Mouse (Mus musculus): ENCODE data around the gene Ift80. TPM values are rescaled to one million over a fixed set of nuclear protein-coding genes. Genes with fewer than 3 reads are reported as not detected.
"Not testable (repeated sequence)": the region's sequence is repeated elsewhere in the genome, so short reads cannot be mapped to it uniquely, and the experiment has no call there.

Gene Ift80
- polyA plus RNA-seq, 1 experiment from 2014 or later, result 96.4 TPM

DNA sequence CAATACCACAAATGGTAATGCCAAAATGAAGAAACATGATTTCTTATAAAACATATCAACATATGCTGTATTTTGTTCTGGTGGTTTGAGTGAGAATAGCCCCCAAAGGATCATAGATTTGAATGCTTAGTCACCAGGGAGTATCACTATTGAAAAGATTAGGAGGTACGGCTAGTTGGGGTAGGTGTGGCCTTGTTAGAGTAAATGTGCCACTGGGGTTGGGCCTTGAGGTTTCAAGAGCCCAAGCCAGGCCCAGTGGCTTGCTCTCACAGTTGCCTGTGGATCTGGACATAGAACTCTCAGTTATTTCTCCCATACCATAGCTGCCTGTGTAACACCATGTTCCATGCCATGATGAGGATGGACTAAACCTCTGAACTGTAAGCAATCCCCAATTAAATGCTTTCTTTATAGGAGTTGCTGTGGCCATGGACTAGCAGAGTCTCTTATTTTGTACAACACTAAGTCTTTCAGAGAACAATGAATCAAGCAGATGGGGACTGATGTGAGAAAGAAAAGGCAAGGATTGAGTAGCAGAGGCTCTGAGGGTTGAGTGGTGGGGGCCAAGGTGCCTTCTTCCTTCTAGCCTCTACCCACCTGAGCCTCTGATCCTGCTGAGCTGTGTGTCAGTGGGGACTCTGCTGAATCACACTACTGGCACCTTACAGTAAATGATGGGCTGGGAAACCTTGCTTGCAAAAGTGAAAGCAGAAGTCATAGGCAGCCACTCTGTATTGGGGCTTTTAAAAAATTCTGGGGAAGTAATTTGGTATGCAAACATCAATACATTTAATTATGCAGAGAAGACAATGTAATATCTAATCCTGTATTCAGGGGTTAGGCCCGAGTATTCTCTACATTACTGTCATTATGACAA is 99.2 kb downstream of the Ift80 start:
- no peak for ATAC-seq
- POLR2A ChIA-PET, result interaction anchor here (0.6 to 1.2 kb wide), 3 partner anchors 7 to 66 kb away, joined by 3 to 4 read pairs (median 3); no protein-coding TSS in a partner anchor

DNA sequence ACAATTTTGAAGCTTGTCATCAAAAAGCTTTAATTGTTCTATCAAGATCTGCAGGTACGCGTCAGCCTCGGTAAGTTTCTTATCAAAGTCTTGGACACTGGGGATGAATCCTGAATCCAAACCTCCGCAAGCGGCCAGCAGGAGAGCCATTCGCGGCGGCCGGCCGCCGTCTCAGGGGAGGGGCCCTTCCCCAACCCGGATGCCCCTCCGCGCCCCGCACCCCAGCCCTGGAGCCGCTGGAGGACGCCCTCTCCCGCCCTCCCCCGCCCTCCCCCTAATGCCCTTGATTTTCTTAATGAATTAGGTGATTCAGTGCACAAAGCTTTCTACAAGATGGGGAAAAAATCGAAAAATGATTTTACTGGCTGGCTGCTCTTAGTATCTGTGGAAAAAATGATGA is 101.7 kb downstream of the Ift80 start:
- POLR2A ChIA-PET; ATAC-seq; in situ Hi-C loops (cut with MboI; ENCODE audit: low pct_unique_long_range_greater_than_20kb); DNase-seq (ENCODE audit: low read depth, low spot score); CTCF ChIA-PET; H3K27me3 ChIP-seq: not testable (repeated sequence)

More for the DNA sequence above, 99.2 kb downstream of the Ift80 start:
- DNase-seq (ENCODE audit: low read depth, low spot score), result no peak
- in situ Hi-C loops (cut with MboI; ENCODE audit: low pct_unique_long_range_greater_than_20kb), result no loop called here
- CTCF ChIA-PET, result interaction anchor here (1.2 kb wide), 1 partner anchor 9 kb away, joined by 4 read pairs; no protein-coding TSS in a partner anchor
- no peak for TF ChIP-seq CTCF (IDR thresholded peaks at IDR 0.05)
- no peaks in the 10 kb centered on the region for H3K27me3 ChIP-seq

DNA sequence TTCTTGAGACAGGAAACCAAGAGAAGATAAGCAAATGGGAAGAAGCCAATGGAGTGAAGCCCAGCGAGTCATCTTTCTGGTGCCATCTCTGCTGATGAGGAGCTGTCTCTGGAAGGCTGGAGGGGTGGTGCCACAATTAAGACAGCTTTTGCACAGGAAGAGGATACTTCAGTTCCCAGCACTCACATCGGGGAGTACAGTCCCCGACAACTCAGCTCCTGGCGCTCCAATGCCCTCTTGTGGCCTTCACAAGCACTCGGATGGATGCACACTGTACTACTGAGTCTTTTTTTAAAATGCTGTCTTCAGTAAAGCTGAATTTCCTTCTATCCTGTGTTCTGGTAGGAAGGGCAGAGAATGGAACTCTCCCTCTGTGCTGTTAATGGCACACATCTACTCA is 107.2 kb downstream of the Ift80 start:
- no peaks in the 10 kb centered on the region for H3K27me3 ChIP-seq
- ChIA-PET POLR2A (interaction anchor here (1.2 to 1.4 kb wide), 2 partner anchors 9 kb away, joined by 3 to 4 read pairs; no protein-coding TSS in a partner anchor), CTCF (interaction anchor here (0.8 to 3.8 kb wide), 6 partner anchors 11 to 180 kb away, joined by 3 to 16 read pairs (median 4); no protein-coding TSS in a partner anchor)
- ATAC-seq (no peak), DNase-seq (ENCODE audit: low read depth, low spot score) (no peak)
- in situ Hi-C loops (cut with MboI; ENCODE audit: low pct_unique_long_range_greater_than_20kb), result no loop called here
- TF ChIP-seq CTCF (IDR thresholded peaks at IDR 0.05), result peak; percentile 51

DNA sequence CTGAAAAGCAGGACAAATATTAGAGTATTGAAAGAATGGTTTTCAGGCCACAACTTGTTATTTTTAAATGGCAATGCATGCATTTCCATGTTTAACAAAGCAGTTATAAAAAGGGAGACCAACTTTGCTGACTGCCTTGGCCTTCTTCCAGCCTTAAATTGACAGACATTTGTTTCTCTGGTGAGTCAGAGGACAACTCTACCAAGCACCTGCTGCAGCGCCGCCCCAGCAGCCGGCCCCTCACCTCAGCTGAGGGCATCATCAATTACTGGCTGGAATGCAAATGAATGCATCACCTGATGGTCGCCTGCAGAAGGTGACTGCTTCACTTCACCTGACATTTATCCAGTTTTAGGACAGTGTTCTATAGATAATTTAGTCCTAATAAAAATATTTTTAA is 108.9 kb downstream of the Ift80 start:
- POLR2A ChIA-PET, result no interaction called here
- no peaks in the 10 kb centered on the region for H3K27me3 ChIP-seq
- CTCF ChIA-PET, result interaction anchor here (2.5 to 3.8 kb wide), 2 partner anchors 13 to 20 kb away, joined by 8 to 16 read pairs; no protein-coding TSS in a partner anchor
- no peak for TF ChIP-seq CTCF (IDR thresholded peaks at IDR 0.05)
- ATAC-seq (no peak), DNase-seq (ENCODE audit: low read depth, low spot score) (no peak)
- in situ Hi-C loops (cut with MboI; ENCODE audit: low pct_unique_long_range_greater_than_20kb), result no loop called here

DNA sequence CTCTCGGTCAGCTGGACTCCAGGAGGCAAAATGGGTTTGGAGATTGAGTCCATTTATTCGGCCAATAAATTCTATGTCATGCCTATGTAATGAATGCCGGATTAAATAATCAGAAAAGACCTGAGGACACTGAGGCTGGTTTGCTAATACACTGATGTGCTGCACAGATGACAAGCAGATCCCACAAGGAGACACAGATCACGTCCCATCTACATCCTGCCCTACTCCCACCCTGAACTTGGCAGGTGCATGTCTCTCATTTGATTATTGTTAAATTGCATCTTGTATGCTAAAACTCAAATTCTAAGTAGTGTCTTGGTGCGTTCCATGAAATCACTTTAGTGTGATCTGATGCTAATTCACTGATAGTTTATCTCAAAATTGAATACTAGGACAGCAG is 117.5 kb downstream of the Ift80 start:
- ChIA-PET POLR2A (no interaction called here), CTCF (no interaction called here)
- in situ Hi-C loops (cut with MboI; ENCODE audit: low pct_unique_long_range_greater_than_20kb), result no loop called here
- peaks cover 9% of the 10 kb centered on the region for H3K27me3 ChIP-seq
- DNase-seq (ENCODE audit: low read depth, low spot score), result no peak
- TF ChIP-seq CTCF (IDR thresholded peaks at IDR 0.05), result no peak
- ATAC-seq, result no peak

DNA sequence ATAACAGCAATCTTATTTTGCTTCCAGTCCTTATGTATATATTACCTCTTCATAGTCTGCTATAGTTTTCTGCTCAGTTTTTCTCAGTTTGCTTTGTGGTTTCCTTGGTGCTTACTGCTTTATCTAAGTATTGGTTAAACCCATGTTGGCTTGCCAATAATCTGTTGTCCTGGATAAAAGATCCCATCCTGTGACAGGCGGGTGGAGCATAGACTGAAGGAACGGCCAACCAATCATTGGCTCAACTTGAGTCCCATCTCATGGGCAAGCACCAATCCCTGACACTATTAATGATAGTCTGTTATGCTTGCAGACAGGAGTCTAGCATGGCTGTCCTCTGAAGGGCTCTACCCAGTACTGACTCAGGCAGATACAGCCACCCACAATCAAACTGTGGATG is 130.3 kb downstream of the Ift80 start:
- POLR2A ChIA-PET, result no interaction called here
- ATAC-seq, result no peak
- TF ChIP-seq CTCF (IDR thresholded peaks at IDR 0.05), result no peak
- in situ Hi-C loops (cut with MboI; ENCODE audit: low pct_unique_long_range_greater_than_20kb), result no loop called here
- no peak for DNase-seq (ENCODE audit: low read depth, low spot score)
- H3K27me3 ChIP-seq, result peaks cover 50% of the 10 kb centered on the region
- CTCF ChIA-PET, result no interaction called here

DNA sequence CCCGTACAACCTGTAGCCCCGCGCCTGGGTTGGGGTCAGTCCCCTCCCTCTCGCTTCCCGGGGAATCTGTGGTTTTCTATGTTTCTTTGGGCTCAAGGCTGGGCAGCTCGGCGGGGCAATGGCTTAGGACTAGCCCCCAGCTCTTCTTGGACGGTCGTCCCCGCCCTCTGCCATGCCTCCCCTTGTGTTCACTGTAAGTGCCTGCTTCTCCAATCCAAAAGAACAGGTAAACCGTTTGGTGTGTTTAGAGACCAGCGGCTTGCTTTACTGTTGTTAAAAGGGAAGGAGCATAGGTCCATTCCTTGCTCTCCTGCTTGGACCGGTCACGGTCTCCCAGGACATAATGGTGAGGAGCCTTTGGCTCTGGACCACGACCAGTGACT is 133.8 kb downstream of the Ift80 start:
- TF ChIP-seq CTCF (IDR thresholded peaks at IDR 0.05), result no peak
- in situ Hi-C loops (cut with MboI; ENCODE audit: low pct_unique_long_range_greater_than_20kb), result no loop called here
- peaks cover 76% of the 10 kb centered on the region for H3K27me3 ChIP-seq
- POLR2A ChIA-PET, result no interaction called here
- no peak for DNase-seq (ENCODE audit: low read depth, low spot score)
- no peak for ATAC-seq
- CTCF ChIA-PET, result interaction anchor here (0.9 to 1.5 kb wide), 2 partner anchors 12 to 82 kb away, joined by 3 read pairs; no protein-coding TSS in a partner anchor

DNA sequence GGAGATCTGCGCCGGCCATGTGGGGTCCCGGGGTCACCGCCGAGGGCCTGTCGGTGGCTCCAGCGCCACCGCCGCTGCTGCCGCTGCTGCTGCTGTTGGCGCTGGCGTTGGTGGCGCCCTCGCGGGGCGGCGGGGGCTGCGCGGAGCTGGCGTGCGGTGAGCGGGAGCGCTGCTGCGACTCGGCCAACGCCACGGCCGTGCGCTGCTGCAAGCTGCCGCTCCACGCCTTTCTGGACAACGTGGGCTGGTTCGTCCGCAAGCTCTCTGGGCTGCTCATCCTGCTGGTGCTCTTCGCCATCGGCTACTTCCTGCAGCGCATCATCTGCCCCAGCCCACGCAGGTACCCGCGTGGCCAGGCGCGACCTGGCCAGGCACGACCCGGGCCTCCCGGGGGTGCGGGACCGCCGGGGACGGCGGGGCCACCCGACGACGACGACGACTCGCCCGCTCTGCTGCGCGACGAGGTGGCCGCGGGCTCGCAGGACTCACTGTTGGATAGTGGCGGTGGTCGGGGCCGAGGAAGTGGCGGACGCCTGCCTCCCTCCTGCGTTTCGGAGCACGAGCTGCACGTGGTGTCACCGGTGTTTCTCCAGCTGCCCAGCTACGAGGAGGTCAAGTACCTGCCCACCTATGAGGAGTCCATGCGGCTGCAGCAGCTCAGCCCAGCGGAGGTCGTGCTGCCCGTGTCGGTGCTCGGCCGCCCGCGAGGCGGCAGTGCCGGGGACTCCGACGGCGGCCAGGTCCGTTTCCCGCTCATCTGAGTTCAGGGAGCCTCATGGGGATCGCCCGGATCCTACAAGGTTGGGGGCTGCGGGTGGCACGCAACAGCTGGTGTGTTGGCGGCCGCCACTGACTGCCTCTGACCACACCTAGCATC is 134.4 kb downstream of the Ift80 start:
- no peak for TF ChIP-seq CTCF (IDR thresholded peaks at IDR 0.05)
- ChIA-PET POLR2A (no interaction called here), CTCF (interaction anchor here (0.7 to 1.5 kb wide), 4 partner anchors 8 to 82 kb away, joined by 3 read pairs; no protein-coding TSS in a partner anchor)
- in situ Hi-C loops (cut with MboI; ENCODE audit: low pct_unique_long_range_greater_than_20kb), result no loop called here
- no peak for DNase-seq (ENCODE audit: low read depth, low spot score)
- peaks cover 77% of the 10 kb centered on the region for H3K27me3 ChIP-seq
- peak; percentile 63 for ATAC-seq

DNA sequence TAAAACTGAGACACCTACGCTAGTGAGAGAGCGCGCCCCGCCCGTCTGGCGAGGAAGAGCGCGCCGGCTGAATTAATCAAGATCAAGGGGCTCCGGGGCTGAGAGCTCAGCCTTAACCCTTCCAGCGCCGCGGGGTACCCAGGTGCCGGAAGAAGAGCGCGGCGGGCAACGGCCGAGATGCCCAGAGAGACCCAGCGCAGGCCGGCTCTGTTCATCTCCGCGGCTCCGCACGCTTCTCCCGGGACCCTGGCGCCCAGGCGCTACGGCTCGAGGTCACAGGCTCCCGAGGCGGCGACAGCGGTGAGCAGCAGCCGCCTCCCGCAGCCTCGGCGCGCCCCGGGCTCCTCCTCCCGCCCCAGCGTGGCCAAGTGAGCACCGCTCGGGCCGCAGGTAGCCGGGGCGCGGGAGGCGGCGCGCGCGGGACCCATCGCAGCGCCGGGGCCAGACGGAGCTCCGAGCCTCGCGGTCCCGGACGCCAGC is 135.1 kb downstream of the Ift80 start, which contains the start of gene 1110032F04Rik:
Gene 1110032F04Rik, plus strand, starts transcription at position 376 of the 480 bp plus-strand sequence.
- in situ Hi-C loops (cut with MboI; ENCODE audit: low pct_unique_long_range_greater_than_20kb), result no loop called here
- ChIA-PET CTCF (interaction anchor here (0.7 to 1.5 kb wide), 3 partner anchors 9 to 13 kb away, joined by 3 read pairs; no protein-coding TSS in a partner anchor), POLR2A (no interaction called here)
- no peak for DNase-seq (ENCODE audit: low read depth, low spot score)
- peaks cover 76% of the 10 kb centered on the region for H3K27me3 ChIP-seq
- no peak for TF ChIP-seq CTCF (IDR thresholded peaks at IDR 0.05)
- ATAC-seq, result no peak

DNA sequence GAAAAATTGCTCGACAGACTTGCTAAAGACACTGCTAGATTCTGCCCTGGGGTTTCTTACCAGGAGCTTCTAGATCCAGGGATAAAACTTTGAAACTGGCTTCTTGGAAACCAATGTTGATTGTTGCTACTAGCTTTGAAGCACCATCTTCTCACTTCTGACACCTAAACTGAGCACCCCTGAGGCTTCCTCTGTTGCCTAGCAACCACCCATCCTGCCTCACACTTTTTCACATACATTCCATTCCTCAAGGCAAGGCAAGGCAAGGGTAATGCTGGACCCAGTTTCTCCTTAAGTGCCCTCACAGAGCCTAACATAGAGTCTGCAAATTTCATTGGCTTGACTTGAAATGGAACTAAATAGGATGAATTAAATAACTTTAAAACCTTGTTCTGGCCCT is 152.0 kb downstream of the Ift80 start:
- no peak for ATAC-seq
- DNase-seq (ENCODE audit: low read depth, low spot score), result no peak
- POLR2A ChIA-PET, result no interaction called here
- H3K27me3 ChIP-seq, result peaks cover 71% of the 10 kb centered on the region
- no peak for TF ChIP-seq CTCF (IDR thresholded peaks at IDR 0.05)
- in situ Hi-C loops (cut with MboI; ENCODE audit: low pct_unique_long_range_greater_than_20kb), result no loop called here
- CTCF ChIA-PET, result interaction anchor here (1.0 kb wide), 1 partner anchor 8 kb away, joined by 3 read pairs; no protein-coding TSS in a partner anchor

Data from Patski (cell line).